In the genomic region with DNA sequence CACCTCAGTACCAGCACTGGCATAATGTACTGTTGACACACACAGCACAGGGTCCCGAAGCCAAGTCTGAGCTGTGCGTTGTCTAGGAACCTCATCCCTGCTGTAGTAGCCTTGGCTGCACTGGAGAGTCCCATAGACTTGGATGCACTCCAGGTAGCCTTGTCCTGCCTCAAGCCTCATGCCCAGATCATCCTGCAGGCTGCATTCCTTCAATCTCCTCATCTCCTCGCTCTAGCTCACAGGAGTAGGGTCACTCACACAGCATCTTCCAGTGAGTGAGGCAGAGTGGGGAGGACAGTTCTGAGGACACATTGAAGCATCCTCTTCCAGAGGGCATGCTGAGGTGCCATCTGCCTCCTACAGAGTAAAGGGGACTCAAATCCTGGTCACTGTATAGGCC, we compare ENCODE assay signal across 20 mouse cellular contexts. TPM values are rescaled to one million over a fixed set of nuclear protein-coding genes. Genes with fewer than 3 reads are reported as not detected.
DNase-seq lines count a peak whose midpoint lies in the region; ATAC-seq lines count a peak whose summit lies in the region.
"Had no signal": no experiment of that assay in that cellular context is flagged by ENCODE, and none has a peak within 500 bp of the region (broad histone marks: within the 10 kb centered on the region; RNA-seq: fewer than 3 reads in every experiment).

No protein-coding gene starts in this region.

- no peaks in the 10 kb centered on the region for H3K9me3 ChIP-seq in forebrain, embryonic 12.5 days
- H3K9me3 ChIP-seq: heart, embryonic 15.5 days; hindbrain, embryonic 13.5 days; intestine, embryonic 15.5 days had no signal

- no peak for DNase-seq in cerebellum, postnatal 4 days (ENCODE audit: low spot score in 2 of 2)
- peak; percentile 51 for DNase-seq in cerebellum, adult 11-12 months
- peak; percentile 51 for DNase-seq in cerebellum, adult 9-10 months
- peak; percentile 43 to 48 for DNase-seq in cerebellum, postnatal 25 days
- DNase-seq in lung, postnatal 36 days, result no peak
- DNase-seq in ovary, postnatal 10 days (ENCODE audit: low spot score), result no peak
- DNase-seq: adrenal gland, postnatal 36 days; gastrocnemius, postnatal 10 days; heart, adult 2 months; heart, postnatal 14 days; kidney, adult 18-20 months had no signal

- no peaks in the 10 kb centered on the region for H3K36me3 ChIP-seq in forebrain, embryonic 12.5 days (replicated peaks)
- H3K36me3 ChIP-seq: embryonic facial prominence, embryonic 12.5 days; heart, embryonic 15.5 days; hindbrain, embryonic 13.5 days; intestine, embryonic 15.5 days had no signal

- peak; percentile 64 for ATAC-seq in cerebellum, adult (ENCODE audit: insufficient number of reproducible peaks, low FRiP score, low TSS enrichment)
- no peak for ATAC-seq in forebrain, embryonic 12.5 days (ENCODE audit: low FRiP score)
- ATAC-seq: activated CD4-positive, CD25-positive, alpha-beta regulatory T cell, adult 4 months; forebrain, embryonic 16.5 days; intestine, embryonic 15.5 days had no signal

- 94% methylated on average over 3 of the region's 3 CpGs for WGBS in forebrain, embryonic 12.5 days

- no peaks in the 10 kb centered on the region for H3K27me3 ChIP-seq in forebrain, embryonic 12.5 days
- H3K27me3 ChIP-seq: embryonic facial prominence, embryonic 12.5 days; heart, embryonic 15.5 days; hindbrain, embryonic 13.5 days; intestine, embryonic 15.5 days had no signal

- H3K4me2 ChIP-seq in forebrain, embryonic 12.5 days, result no peak overlapping the region
- H3K4me2 ChIP-seq: embryonic facial prominence, embryonic 12.5 days; heart, embryonic 11.5 days; heart, embryonic 15.5 days; hindbrain, embryonic 13.5 days; intestine, embryonic 15.5 days had no signal

- H3K4me1 ChIP-seq in forebrain, embryonic 12.5 days, result peaks cover 26% of the 10 kb centered on the region

- no peak overlapping the region for H3K27ac ChIP-seq in forebrain, embryonic 12.5 days
- H3K27ac ChIP-seq: embryonic facial prominence, embryonic 12.5 days; heart, adult 2 months; heart, embryonic 15.5 days; hindbrain, embryonic 13.5 days; intestine, embryonic 15.5 days had no signal

- no peak overlapping the region for H3K9ac ChIP-seq in forebrain, embryonic 12.5 days
- H3K9ac ChIP-seq: embryonic facial prominence, embryonic 12.5 days; heart, embryonic 15.5 days; hindbrain, embryonic 13.5 days; intestine, embryonic 15.5 days had no signal

- H3K4me3 ChIP-seq in forebrain, embryonic 12.5 days (replicated peaks), result no peak overlapping the region
- H3K4me3 ChIP-seq: embryonic facial prominence, embryonic 12.5 days; heart, adult 2 months; heart, embryonic 15.5 days; hindbrain, embryonic 13.5 days; intestine, embryonic 15.5 days had no signal

RNA-seq across cellular contexts. Expression of a gene that starts 55.7 kb away (rescaled TPM):
- 764 and 774 TPM in 2 replicates for polyA plus RNA-seq in forebrain, embryonic 12.5 days (2016; fragmentation: Nextera tagmentation; extraction: Ambion mirVana)

Comparison
In these comparisons a context has a peak if more than half of its experiments do, and no peak if none do; other contexts are left out.
1. DNase-seq: peak in cerebellum, adult 11-12 months (single experiment), cerebellum, adult 9-10 months (single experiment) and cerebellum, postnatal 25 days (2 of 2); none in cerebellum, postnatal 4 days (0 of 2), lung, postnatal 36 days (single experiment) and ovary, postnatal 10 days (single experiment).